Mouse (Mus musculus): ENCODE measurements at regions not wholly inside any gene's neighbourhood (a gene's known extent, or its start where the extent isn't known, plus 50 kb on each side); places are given as distances from the start of the nearest gene placed in this dataset.

DNA sequence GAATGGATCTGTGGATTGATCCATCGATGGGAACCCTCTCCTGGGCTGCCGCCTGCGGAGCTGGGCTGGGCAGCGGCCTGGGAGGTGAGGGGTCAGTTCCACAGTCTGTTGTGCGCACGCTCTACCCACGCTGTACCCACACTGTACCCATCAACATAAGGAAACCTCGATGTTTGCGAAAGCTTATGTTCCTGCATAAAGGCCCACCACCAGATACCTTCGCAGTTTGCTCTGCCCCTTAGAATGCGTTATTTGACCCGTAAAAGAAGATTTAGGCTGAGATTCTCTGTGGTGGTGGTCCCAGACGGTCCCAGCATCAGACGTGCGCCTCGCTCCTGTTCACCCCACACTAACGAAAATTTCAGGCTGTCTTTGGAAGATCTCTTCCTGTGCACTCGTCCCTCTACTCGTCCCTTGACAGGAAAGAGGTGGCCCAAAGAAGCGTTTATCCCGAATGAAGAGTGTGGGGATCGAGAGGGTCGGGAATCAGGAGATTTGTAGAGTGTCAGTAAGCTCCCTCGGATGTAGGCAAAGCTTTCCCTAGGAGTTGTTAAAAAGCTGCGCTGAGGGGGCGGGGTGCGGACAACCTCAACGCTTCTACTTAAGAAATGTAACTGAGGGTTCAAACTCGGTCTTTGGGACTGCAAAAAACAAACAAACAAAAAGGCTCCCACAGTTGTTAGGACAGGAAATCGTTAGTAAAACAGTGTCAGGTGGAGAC lies 123.9 kb downstream of the Tmem161b start:
- WGBS: under 1% methylated on average over 30 of the region's 30 CpGs

DNA sequence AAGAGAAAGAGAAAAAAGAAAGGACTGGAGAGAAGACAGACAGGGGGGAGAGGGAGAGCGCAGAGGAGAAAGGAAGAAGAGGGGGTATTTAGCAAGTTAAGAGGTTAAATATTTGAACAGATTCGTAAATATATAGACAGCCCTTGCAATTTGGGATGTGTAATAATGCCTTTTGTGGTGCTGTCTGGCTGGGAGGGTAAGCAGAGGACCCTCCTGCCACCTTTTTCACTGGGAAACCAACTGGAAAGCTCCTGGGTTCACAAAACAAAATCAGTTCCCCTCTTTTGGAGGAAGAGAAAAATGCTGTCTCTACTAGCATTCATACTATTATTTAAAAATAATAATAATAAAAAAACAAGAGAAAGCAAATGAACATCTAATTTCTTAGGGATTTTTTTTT lies 124.5 kb downstream of the Tmem161b start:
- Histone ChIP-seq H3K4me2 (peak overlapping the region; percentile 62), H3K36me3 (replicated peaks) (no peaks in the 10 kb centered on the region), H3K27me3 (no peaks in the 10 kb centered on the region), H3K9me3 (no peaks in the 10 kb centered on the region), H3K9ac (peak overlapping the region; percentile 64), H3K4me1 (peaks cover 52% of the 10 kb centered on the region), H3K4me3 (replicated peaks) (peak overlapping the region; percentile 31), H3K27ac (peak overlapping the region; percentile 96)
- 0% methylated on average over 2 of the region's 2 CpGs for WGBS
- ATAC-seq (ENCODE audit: low FRiP score): no peak

More for the DNA sequence above, 123.9 kb downstream of the Tmem161b start:
- Histone ChIP-seq H3K9me3 (no peaks in the 10 kb centered on the region), H3K4me1 (peaks cover 52% of the 10 kb centered on the region), H3K27me3 (no peaks in the 10 kb centered on the region), H3K27ac (peak overlapping the region; percentile 96), H3K9ac (peak overlapping the region; percentile 64), H3K36me3 (replicated peaks) (no peaks in the 10 kb centered on the region), H3K4me3 (replicated peaks) (peak overlapping the region; percentile 31), H3K4me2 (peak overlapping the region; percentile 62)
- ATAC-seq (ENCODE audit: low FRiP score): no peak

DNA sequence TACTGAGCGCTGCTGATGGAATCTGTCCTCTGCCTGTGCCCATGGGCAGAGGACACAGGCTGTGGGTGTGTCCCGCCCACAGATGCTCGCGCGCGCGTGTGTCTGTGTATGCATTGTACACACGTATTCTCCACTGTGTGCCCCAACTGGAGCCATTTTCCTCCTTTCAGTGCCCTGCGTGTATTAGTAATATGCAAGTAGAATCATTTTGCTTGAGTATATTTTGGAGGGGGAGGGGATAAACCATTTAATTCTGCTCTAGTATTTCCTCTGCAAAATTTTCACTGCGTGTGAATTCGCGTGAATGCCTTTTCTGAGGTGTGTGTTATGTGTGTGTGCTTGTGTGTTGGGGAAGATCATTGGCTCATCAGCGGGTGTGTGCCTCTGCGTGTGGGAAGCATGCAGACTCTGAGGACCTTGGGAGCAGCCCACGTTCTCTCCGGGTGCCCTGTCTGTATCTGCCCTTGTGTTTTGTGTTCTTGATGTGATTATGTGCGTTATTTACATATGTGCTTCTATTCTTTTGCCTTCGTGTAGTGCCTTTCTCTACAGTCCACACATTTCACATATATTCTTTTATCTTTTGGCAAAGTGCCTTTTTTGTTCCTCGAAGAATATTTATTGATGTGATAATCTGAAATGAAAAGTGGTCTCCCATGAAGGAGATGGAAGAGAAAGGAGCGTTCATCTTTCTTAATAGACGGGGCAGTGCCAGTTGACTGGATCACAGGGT lies 125.3 kb downstream of the Tmem161b start:
- Histone ChIP-seq H3K9ac (peak overlapping the region; percentile 75), H3K4me1 (peaks cover 52% of the 10 kb centered on the region), H3K27ac (peak overlapping the region; percentile 98), H3K36me3 (replicated peaks) (no peaks in the 10 kb centered on the region), H3K4me3 (replicated peaks) (peak overlapping the region; percentile 45), H3K27me3 (no peaks in the 10 kb centered on the region), H3K9me3 (no peaks in the 10 kb centered on the region), H3K4me2 (peak overlapping the region; percentile 62)
- under 1% methylated on average over 21 of the region's 21 CpGs for WGBS
- ATAC-seq (ENCODE audit: low FRiP score): peak; percentile 25

DNA sequence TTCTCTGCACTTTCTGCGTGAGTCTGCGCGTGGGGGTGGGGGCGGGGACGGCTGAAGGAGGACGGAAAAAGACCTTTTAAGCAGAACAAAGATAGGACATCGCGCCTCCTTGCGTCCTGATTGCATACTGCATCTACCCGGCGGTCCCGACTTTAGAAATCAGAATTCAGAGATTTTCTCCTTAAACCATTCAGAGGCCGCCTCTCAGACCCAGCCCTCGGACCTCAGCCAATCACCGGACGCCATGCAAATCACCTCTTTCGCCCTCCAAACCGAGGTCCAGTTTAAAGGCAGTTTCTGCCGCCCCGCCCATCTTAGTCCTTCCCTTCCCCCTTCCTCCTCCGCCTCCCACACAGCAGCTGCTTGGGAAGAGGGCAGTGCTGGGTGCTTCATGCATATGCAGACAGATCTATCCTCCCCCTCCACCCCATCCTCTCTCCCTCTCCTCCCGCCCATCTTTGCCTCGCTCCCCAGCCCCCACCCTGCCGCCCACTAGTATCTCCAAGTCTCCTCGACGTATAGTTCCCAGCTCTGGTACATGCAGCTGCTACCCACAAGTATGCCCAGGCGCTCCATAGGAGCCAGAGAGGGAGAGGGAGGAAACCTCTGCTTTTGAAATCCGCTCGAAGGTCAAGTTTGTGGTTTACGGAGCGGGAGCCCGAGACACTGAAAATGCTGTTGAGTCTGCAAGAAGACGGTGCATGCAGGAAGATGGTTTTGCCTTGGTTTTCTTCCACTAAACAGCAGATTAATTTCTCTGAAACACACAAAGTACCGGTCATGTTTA lies 126.0 kb downstream of the Tmem161b start:
- peak overlapping the region; percentile 98 for H3K27ac ChIP-seq
- ATAC-seq (ENCODE audit: low FRiP score): peak; percentile 96

DNA sequence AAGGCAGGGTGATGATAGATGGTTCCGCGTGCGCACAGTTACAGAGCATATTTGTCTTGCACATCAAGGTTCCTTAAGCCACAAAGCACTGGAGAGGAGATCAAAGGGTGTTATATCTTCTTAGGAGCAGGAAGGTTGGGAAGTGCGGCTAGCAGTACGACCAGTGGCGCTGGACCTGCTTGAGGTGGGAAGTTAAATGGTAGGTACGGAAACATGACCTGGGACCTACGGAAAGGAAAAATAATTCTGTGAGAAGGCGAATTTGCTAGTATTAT lies 126.5 kb downstream of the Tmem161b start:
- Histone ChIP-seq H3K4me3 (replicated peaks) (peak overlapping the region; percentile 45), H3K27me3 (no peaks in the 10 kb centered on the region), H3K9me3 (no peaks in the 10 kb centered on the region), H3K36me3 (replicated peaks) (no peaks in the 10 kb centered on the region), H3K27ac (peak overlapping the region; percentile 98), H3K4me1 (peaks cover 47% of the 10 kb centered on the region), H3K9ac (peak overlapping the region; percentile 76), H3K4me2 (peak overlapping the region; percentile 64)
- ATAC-seq (ENCODE audit: low FRiP score): peak; percentile 2
- 1% methylated on average over 9 of the region's 9 CpGs for WGBS

More for the DNA sequence above, 126.0 kb downstream of the Tmem161b start:
- Histone ChIP-seq H3K4me2 (peak overlapping the region; percentile 64), H3K9ac (peak overlapping the region; percentile 76), H3K27me3 (no peaks in the 10 kb centered on the region), H3K4me3 (replicated peaks) (peak overlapping the region; percentile 45), H3K9me3 (no peaks in the 10 kb centered on the region), H3K4me1 (peaks cover 52% of the 10 kb centered on the region), H3K36me3 (replicated peaks) (no peaks in the 10 kb centered on the region)
- WGBS: under 1% methylated on average over 34 of the region's 34 CpGs

DNA sequence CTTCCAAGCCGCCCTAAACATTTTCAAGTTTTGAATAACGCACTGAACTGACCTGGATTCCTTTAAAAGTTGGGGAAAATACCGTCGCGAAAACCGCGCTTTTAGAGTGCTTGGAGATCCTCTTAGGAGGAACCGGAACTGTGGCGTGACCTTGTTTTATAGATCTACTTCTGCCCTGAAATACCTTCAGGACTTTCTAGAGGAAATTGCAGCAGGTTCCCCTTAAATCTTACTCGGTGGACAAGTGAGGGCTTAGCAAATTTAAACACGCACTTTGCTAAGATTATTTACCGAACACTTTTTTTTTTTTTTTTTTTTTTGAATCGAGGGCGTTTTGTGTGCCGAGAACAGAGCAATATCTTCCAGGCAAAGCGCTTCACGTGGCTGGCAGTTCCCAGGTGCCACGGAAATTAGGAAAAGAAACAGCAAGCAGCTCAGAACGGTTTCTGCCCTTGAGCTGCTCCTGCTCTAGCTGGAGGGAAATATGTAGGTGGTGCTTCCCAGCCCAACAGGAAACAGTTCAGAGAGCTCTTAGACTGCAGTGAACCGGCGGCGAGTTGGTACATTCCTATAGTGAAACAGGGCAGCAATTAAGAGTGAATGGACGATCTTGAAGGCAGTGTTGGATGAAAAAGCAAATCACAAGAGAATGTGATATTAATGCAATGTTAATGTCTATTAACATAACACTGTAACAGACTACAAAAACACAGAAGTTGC lies 127.1 kb downstream of the Tmem161b start:
- Histone ChIP-seq H3K4me3 (replicated peaks) (peak overlapping the region; percentile 45), H3K9ac (peak overlapping the region; percentile 76), H3K27me3 (no peaks in the 10 kb centered on the region), H3K4me2 (peak overlapping the region; percentile 64), H3K36me3 (replicated peaks) (no peaks in the 10 kb centered on the region), H3K27ac (peak overlapping the region; percentile 98), H3K4me1 (peaks cover 41% of the 10 kb centered on the region), H3K9me3 (no peaks in the 10 kb centered on the region)
- no peak for ATAC-seq (ENCODE audit: low FRiP score)
- under 1% methylated on average over 23 of the region's 23 CpGs for WGBS

DNA sequence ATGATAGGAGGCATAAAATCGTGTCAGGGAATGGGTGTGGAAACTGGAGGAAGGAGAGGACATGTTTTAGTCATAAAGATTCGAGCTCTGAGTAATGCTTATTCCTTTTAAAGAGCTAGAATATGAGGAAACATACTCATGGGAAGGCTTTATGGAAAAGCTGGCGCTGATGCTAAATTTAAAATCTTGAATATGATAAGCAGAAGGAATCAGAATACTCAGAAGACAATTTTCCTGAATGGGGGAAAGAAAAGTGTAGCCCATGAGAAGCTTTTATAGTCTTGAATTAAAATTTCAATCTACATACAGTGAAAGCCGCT lies 127.6 kb downstream of the Tmem161b start:
- Histone ChIP-seq H3K27me3 (no peaks in the 10 kb centered on the region), H3K4me3 (replicated peaks) (peak overlapping the region; percentile 45), H3K4me2 (peak overlapping the region; percentile 64), H3K4me1 (peaks cover 36% of the 10 kb centered on the region), H3K9ac (peak overlapping the region; percentile 76; the same call in 1 of the 2 replicates), H3K36me3 (replicated peaks) (no peaks in the 10 kb centered on the region), H3K27ac (peak overlapping the region; percentile 98), H3K9me3 (no peaks in the 10 kb centered on the region)
- no peak for ATAC-seq (ENCODE audit: low FRiP score)
- 32% methylated on average over 4 of the region's 4 CpGs for WGBS

DNA sequence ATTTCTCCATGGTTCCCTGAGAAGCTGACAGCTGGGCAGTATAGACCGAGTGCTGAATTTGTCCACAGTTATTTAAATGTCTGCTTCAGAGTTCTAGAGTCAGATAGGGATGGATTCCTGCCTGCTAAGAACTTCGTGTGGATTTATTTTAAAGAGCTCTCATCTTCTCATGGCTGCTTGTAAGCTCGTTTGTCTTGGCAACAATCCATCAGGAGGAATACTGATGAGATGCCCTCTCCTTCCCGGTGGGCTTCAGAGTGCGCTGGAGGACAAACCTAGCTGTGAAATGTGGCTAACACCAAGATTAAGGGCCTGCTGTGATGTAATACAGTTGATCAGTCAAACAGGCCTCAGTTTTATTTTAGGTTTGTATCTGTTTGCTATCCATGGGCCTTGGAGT lies 128.7 kb downstream of the Tmem161b start:
- no peak for ATAC-seq (ENCODE audit: low FRiP score)
- H3K27me3 ChIP-seq: no peaks in the 10 kb centered on the region
- H3K9ac ChIP-seq: no peak overlapping the region
- peak overlapping the region; percentile 98; the same call in 1 of the 2 replicates for H3K27ac ChIP-seq
- H3K36me3 ChIP-seq (replicated peaks): no peaks in the 10 kb centered on the region
- WGBS: 49% methylated on average over 5 of the region's 5 CpGs
- no peak overlapping the region; the same call in 1 of the 2 replicates for H3K4me2 ChIP-seq
- H3K4me3 ChIP-seq (replicated peaks): no peak overlapping the region
- H3K9me3 ChIP-seq: no peaks in the 10 kb centered on the region
- H3K4me1 ChIP-seq: peaks cover 27% of the 10 kb centered on the region

DNA sequence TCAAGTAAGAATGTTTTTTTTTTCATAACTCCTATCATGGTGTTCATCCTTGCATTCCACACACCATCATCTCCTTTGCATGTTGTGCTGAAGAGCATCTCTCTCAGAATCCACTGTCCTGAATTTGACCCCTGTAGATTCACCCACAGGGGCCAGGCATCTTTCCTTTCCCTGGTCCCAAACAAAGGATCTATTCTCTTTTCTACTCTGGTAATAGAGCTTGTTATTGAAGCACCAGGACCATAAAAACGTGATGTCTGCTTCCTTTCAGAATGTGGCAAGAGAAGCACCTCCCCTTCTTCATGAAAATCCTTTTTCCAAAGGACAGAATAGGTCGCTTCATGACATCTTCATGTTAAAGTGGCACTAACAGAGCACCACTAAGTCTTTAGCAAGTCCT lies 134.4 kb downstream of the Tmem161b start:
- Histone ChIP-seq H3K27ac (no peak overlapping the region), H3K4me2 (no peak overlapping the region), H3K9ac (no peak overlapping the region), H3K27me3 (no peaks in the 10 kb centered on the region), H3K36me3 (replicated peaks) (no peaks in the 10 kb centered on the region), H3K4me3 (replicated peaks) (no peak overlapping the region), H3K9me3 (no peaks in the 10 kb centered on the region), H3K4me1 (no peaks in the 10 kb centered on the region; the same call in 1 of the 2 replicates)
- no peak for ATAC-seq (ENCODE audit: low FRiP score)
- WGBS: 32% methylated on average over 2 of the region's 2 CpGs

DNA sequence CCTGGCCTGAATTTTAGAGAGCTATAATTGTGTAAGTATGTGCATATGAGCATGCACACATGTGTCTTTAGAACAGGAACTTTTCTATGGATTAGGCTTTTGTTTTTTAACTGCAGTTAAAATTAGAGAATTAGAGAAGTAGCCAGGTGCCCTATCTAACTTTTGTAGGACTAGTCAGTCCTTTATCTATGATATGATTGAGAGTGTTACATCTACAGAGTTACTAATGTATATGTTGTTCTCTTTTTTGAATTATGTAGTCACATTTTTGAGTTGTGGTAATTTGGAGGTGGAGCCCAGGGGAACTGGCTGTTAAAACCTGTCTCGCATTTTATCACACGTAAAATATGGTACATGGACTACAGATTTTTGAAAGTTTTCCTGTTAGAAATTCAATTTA lies 138.4 kb downstream of the Tmem161b start:
- Histone ChIP-seq H3K27ac (no peak overlapping the region), H3K4me3 (replicated peaks) (no peak overlapping the region), H3K4me2 (no peak overlapping the region), H3K36me3 (replicated peaks) (no peaks in the 10 kb centered on the region), H3K9ac (no peak overlapping the region), H3K9me3 (no peaks in the 10 kb centered on the region), H3K27me3 (no peaks in the 10 kb centered on the region), H3K4me1 (no peaks in the 10 kb centered on the region)
- no peak for ATAC-seq (ENCODE audit: low FRiP score)
- 93% methylated on average over 2 of the region's 2 CpGs for WGBS

DNA sequence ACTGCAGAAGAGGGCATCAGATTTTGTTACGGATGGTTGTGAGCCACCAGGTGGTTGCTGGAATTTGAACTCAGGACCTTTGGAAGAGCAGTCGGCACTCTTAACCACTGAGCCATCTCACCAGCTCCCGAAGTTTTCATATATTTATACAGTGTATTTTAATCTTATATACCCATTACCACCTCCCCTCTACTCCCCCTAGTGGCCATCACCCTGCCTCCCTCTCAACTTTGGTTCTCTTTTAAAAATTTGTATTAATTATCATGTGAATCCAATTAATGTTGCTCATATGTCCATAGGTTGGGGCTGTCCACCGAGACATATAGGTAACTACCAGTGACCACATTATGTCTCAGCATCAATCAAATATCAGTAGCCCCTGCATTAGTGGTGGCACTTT lies 142.0 kb downstream of the Tmem161b start:
- Histone ChIP-seq H3K36me3 (replicated peaks) (no peaks in the 10 kb centered on the region), H3K4me2 (no peak overlapping the region), H3K9me3 (0 out of 2 replicates have a peak, but pooled peaks cover 4% of the 10 kb centered on the region), H3K27me3 (no peaks in the 10 kb centered on the region), H3K9ac (no peak overlapping the region), H3K27ac (no peak overlapping the region), H3K4me3 (replicated peaks) (no peak overlapping the region), H3K4me1 (no peaks in the 10 kb centered on the region)
- WGBS: 88% methylated on average over 4 of the region's 4 CpGs
- no peak for ATAC-seq (ENCODE audit: low FRiP score)

DNA sequence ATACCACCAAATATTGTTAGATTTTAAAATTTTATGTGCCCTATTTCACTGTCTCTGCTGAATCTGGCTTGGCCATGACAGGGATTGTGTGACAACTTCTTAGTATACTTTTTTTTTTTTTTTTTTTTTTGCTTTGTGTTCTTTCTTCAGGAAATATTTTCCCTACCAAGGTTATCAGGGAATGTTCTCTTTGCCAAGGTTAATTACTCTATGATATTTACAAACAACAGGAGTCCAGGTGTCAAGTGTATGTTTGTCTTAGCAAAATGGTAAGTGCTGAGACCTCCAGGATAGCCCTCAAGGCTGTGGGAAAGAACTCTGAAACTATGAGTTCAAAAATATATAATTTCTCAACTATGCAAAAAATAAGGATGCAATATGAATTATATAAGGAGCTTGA lies 143.4 kb downstream of the Tmem161b start:
- H3K36me3 ChIP-seq (replicated peaks): no peaks in the 10 kb centered on the region
- no peak overlapping the region for H3K4me3 ChIP-seq (replicated peaks)
- no peaks in the 10 kb centered on the region for H3K27me3 ChIP-seq
- no peak for ATAC-seq (ENCODE audit: low FRiP score)
- H3K4me1 ChIP-seq: no peaks in the 10 kb centered on the region
- 0 out of 2 replicates have a peak, but pooled peaks cover 4% of the 10 kb centered on the region for H3K9me3 ChIP-seq
- H3K4me2 ChIP-seq: no peak overlapping the region
- H3K27ac ChIP-seq: no peak overlapping the region
- H3K9ac ChIP-seq: no peak overlapping the region
